Mouse (Mus musculus) embryo, embryonic 10.5 days (tissue): ENCODE measurements around the gene Tex52.

Experiments used
- DNase-seq: peaks from one replicate; pipeline ENCODE4 v3.0.0-alpha.2; 2015; ENCODE audit warnings: low spot score

Tex52 gene

DNA sequence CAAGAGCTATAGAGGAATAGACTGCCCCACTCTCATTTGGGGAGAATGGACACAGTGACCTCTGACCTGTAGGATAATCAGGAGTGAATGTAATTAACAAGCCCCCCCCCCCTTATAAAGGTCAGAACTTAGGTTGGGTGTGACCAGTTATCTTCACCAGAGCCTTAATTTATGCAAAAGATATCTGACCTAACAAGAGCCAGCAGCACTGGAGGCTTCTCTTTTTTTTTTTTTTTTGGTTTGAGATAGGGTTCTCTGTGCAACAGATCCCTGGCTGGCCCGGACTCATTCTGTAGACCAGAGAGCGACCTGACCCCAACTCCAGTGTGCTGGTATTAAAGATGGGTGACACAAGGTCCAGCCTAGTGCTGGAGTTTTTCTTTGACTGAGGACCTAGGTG is 54.0 kb downstream of the Tex52 start:
- DNase-seq = no peak

DNA sequence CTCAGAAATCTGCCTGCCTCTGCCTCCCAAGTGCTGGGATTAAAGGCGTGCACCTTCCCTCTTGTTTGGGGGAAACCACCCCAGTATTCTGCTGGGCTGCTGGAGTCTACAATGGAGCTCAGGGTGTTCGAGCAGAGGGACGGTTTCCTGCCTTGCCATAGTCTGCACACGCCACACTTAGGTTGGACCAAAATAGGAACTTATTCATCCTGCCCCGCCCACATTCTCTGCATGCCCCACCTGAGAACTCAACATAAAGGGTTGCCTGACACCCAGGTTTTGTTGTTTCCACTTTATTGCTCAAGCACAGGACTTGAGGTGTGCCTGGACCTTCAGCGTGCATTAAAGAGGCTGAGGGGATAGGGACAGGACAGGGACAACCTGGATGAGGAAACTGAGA is 54.6 kb downstream of the Tex52 start:
- DNase-seq = no peak

DNA sequence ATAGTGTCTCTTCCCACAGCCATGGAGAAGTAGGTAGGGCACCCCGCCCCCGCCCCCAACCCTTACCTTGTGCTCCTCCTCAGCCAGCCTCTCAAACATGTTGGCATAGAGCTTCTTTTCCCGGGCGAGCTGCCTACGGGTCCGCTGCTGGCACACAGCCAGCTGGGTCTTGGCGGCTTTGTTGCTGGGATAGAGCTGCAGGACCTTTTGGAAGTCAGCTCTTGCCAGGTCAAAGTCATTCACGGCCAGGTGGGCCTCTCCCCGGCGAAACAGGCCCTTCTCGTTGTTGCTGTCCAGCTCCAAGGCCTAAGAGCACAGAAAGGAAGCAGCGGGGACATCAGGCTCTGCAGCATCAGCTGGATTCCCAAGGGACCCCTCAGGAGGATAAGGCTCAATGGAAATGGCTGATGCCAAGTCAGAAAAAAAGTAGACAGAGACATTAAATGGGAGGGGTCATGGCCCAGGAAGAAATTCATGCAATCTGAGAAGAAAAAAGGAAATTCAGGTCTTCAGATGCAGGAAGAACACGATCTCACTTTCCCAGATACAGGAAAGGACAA is 57.2 kb downstream of the Tex52 start:
- no peak for DNase-seq

DNA sequence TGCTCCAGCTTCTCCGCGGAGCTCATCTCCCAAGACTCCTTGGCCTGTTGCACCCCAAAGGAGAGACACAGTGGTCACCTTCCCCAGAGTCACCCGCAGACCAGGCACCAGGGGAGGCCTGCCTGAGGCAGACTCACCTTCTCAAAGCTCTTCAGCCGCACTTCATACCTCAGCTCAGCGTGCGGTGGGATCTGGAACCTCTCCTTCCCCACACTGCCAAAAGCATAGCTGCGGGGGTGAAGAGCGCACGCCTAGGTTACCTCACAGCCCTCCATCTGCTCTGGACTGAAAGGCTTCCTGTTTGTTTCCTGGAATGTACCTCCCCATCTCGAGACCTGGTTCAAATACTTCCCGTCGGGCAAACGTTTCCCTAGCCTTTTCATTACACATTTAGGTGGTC is 58.3 kb downstream of the Tex52 start:
- no peak for DNase-seq
